Mouse (Mus musculus): ENCODE results near the gene Nhlh1.

Nhlh1 gene
- long read RNA-seq, experiment 1, result 0 reads
- long read RNA-seq, experiment 2, result 0 reads

DNA sequence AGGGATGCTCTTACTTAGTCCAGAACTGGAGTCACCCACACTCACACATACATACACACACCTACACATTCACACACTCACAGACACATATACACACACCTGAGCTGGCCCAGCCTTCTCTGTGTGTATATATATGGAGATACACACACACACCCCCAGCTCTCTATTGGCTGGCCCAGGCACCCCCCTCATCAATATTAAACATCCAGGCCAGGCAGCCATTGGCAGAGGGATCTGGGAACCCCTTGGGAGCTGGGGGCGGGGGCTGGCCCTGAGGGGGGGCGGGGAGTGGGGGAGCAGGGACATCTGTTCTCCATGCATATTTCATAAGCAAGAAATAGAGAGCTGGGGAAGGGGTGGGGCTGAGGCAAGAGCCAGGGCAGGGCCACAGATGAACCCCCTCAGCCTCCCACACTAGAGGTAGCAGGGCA lies at the start of gene Nhlh1:
Gene Nhlh1, minus strand, starts transcription at position 83 of the 431 bp plus-strand sequence.
- intact Hi-C loops (cut with DNase I), result no loop called here

DNA sequence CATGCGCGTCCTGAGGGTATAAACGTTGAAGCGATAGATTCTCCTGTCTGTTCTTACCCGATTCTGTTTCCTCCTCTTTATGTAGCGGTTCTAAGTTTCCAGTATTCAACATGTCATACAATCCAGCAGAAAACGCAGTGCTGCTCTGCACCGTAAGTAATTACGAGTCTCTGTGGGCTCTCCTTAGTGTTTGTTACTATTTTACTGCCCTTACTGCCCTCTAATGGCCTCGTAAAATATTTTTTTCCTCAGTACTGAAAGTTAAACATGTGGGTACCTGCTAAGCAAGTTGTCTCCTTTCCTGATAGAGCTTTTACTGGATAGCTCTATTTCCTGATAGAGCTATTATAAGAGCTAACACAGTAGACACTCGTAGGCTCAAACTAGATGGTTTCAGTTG lies 47.7 kb upstream of the Nhlh1 start:
- intact Hi-C loops (cut with DNase I), result no loop called here

DNA sequence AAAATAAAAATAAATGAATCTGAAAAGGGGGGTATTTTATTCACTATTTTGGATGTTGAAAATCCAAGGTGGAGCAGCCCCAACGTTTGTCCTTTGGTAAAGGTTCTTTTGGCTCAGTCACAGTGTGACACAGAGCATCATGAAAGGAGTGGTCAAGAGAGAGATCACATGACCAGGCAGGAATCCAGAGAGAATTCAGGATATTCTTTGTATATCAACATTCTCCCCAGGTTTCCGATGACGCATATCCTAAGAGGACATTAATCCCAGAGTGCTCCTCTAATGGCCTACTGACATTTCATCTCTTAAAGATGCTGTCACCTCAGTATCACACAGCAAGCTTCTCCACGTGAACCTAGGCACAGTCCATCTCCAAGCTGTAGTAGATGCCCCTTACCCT lies 46.2 kb upstream of the Nhlh1 start:
- intact Hi-C loops (cut with DNase I), result no loop called here

DNA sequence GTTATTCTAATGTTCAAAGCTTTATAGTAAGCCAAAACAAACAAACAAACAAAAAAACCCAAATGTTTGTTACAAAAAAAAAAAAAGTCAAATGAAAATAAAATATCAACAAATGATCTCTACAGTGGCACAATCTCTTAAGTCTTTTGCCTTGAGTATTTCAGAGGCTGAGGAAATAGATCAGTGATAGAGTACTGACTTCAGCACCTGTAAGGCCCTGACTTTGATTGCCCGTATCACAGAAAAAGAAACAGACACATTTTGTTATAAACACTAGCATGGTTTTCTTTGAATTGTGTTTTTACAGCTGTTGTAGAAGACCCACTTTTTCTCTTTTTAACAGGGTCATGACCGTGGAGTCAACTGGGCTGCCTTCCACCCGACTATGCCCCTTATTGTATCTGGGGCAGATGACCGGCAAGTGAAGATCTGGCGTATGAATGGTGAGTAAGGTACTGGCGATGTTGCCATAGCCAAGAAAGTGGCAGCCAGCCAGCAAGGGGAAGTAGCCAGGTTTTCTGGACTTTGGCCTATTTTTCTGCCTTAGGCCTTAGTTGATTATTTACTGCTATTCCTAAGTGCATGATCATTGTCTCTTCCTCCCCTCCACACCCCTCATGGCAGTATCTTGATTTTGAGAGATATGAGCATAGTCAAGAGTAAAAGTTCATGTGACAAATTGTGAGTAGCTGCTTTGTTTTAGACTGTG lies 42.1 kb upstream of the Nhlh1 start:
- intact Hi-C loops (cut with DNase I), result no loop called here

DNA sequence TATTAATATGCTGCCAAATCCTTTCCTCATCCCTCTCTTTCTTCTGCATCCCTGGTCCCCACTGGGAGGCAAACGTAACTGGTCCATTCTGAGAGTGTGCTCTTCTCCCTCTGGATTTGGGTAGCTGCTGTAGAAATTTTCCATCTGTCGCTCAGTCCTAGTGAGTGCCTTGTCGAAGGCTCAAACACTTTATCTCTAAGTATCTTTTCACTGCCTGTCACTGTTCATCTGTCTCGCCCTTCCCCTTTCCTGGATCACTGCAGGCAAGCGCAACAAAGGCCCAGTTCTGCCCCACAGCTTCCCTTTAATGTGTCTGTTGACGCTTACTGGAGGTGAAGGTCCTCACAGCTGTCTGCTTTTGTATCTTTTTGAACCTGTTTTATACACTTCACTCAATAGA lies 37.8 kb upstream of the Nhlh1 start:
- intact Hi-C loops (cut with DNase I), result no loop called here

DNA sequence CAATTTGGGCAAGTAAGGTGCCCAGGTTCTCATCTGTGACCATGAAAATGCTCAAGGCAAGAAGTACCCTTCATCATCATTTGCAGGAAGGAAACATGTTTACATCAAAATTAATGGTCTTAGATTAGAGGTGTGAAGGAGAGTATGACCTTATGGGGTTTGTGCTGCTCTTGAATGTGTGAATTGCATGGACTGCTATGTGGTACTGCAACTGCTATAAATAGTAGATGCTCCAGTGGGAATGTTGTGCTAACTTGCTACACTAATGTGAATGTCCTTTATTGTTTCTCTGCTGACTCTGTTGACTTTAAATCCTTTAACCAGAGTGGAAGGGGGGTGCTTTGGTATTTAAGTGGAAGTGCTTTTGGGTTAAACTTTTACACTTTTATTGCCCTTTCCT lies 36.9 kb upstream of the Nhlh1 start:
- intact Hi-C loops (cut with DNase I), result no loop called here

DNA sequence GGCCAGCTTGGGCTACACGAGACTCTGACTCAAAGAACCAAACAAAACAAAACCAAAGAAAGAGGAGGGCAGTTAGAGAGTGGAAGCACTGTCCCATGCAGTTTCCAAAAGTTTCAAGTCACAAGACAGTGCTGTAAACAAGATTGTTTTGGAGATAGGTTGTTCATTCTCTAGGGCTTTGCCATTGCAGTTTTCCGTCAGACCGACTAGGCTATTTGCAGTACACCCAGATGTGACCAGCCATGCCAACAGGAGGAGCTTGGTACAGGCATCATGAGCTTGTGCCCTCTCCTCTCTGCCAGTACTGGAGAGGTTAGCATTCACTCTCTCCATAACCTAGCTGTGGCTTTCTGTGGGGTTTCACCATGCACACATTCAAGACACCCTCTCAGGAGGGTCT lies 36.1 kb upstream of the Nhlh1 start:
- intact Hi-C loops (cut with DNase I), result no loop called here

DNA sequence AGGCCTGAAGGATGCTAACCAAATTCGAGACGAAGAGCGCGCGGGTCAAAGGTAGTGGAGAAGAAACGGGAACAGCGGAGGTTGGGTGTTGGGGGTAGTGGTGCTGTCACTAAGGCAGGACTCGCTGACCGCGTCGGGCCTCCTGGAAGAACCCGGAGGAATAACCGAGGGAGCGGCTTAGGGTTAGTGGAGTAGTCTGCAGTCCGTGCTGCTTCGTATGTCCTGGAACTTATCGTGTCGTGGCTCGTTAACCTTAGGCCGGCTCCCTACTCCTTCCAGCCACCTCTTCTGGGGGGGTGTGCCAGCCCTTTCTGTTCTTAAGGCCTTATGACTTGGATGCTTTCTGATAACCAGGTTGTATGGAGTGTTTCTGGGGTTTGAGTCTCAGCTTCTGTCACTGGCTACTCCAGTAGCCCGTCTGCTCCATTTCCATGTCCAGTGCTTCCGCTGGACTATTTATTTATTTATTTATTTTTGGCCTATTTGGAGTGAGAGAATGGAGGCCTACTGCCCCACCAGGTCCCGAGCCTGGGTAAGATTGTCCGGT lies 25.6 kb upstream of the Nhlh1 start:
- intact Hi-C loops (cut with DNase I), result no loop called here

DNA sequence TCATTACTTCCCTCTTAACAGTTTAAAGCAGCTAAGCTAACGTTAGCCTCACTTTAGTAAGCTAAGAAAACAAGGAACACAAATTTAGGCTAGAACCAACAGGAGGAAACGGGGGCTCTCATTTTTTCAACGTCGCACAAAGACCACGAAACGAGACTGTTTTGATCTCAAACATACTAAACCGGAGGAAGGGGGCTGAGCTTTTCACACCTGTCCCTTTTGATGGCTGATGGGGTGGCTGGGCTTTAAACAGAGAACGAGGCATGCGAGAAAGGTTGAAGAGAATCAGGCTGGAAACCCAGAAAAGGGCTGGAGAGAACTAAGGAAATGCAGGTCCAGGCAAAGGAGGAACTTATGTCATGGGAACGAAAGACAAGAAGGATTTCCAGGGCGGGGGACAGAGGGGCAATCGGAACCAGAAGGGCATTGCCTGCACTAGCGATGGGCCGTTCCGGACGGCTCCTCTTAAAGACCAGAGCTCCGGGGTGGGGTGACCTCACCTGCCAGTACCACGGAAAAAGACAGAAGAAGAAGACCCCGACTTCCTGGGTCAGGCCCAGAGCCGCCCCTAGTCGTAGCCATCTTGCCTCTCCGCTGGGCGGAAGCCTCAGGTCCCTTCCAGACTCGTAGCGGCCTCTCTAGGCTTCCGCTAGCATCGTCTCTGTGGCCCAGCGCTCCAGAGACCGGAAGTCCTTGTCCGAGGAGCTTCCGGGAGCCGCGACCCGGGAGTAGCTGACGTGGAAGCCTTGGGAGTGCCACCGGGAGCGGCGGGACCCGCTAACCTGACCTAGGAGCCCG lies 24.9 kb upstream of the Nhlh1 start, which contains the start of the genes Copa and Ncstn:
Gene Copa, plus strand, starts transcription at position 429 of the 798 bp plus-strand sequence.
Gene Ncstn, minus strand, starts transcription at position 695 of the 798 bp plus-strand sequence.
- intact Hi-C loops (cut with DNase I), result no loop called here

DNA sequence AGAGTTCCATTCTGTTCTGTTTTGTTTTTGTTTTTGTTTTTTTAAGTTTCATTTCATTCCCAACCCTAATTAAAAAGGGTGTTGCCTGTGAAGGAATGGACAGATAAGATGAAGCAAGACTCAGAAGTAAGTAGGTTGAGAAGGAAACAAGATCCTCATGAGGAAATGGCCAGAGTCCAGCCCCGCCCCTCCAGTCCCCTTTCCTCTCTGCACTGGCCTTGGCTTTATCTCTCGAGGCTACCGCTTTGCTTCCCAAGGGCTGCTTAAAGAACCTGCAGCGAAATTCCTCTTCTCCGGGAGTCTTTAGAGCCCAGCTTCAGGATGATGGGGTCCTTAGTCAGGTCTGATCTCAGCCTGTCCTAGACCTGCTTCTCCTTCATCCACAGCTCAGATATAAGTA lies 20.6 kb upstream of the Nhlh1 start:
- intact Hi-C loops (cut with DNase I), result no loop called here

DNA sequence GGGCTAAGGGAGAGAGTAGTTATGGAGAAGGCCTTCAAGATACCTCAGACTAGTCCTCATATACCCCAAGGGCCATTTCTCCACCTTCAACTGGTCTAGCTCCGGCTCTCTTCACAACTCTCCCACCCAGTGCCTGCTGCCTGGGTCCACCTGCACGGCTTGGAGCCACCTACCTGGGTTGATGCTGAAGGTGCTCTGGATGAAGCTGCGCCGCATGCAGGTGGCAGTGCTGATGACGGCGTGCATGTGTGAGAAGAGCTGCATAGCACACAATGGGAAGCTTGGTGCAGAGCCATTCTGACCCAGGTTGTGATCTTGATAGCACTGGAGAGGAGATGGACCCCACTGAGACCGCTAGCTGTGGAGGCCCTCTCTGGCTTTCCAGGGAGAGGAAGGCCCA lies 15.2 kb upstream of the Nhlh1 start:
- intact Hi-C loops (cut with DNase I), result no loop called here

DNA sequence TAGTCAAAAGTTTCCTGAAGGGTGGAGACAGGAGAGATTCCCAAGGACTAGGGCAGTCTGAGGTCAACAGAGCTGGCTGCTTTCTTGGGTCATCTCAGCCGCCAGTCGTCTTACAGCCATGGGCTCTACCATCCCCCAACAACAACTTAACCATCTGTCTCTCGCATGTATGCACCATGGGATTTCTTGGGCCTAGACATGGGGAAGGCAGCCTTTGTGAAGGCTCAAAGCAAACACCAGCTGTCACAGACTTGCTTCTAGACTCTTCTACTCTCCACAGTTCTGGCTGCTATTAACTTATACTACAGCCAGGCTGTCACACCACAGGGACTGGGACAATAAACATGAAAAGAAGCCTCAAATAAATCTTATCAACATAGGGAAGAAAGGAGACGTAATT lies 14.2 kb upstream of the Nhlh1 start:
- intact Hi-C loops (cut with DNase I), result no loop called here

DNA sequence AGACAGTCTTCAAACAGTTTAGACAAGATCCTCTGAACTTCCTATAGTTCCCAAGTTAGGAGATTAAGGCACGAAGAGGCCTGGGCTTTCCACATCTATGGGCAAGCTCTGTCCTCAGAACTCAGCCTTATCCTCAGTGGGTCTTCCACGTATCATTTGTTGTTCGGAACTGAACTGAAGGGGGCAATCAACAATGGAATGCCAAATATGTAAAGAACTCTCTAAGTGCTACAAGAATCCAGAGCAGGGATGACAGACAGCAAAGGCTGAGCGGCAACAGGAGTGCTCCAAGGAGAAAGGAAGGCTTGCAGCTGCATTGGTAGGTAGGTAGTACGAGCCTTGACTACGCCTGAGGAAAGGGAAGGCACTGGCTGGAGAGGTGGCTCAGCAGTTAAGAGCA lies 12.9 kb upstream of the Nhlh1 start:
- intact Hi-C loops (cut with DNase I), result no loop called here

DNA sequence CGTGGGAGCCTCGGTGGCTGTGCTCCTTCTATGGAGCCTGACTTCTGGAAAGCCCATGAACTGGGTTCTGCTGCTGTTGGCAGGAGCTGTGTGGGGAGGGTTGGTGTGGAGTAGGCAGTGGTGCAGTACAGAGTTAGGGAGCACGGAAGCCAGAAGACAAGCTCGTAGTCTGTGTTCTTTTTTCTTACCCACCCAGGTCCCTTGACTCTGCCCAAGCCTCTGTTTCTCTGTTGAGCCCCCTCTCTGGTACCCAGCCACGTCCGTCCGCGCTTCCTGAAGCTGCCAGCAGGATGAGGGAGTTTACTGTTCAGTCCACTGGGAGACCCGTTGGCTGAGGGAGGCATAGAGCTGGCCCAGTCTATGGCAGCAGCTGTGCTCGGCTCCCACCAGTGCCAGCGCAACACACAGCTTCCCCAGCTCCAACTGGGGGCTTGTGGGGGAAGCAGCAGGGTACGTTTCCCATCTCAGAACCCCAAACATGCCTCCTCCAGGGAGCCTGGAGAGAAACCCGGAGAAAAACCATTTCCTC lies 7.3 kb upstream of the Nhlh1 start:
- intact Hi-C loops (cut with DNase I), result no loop called here

DNA sequence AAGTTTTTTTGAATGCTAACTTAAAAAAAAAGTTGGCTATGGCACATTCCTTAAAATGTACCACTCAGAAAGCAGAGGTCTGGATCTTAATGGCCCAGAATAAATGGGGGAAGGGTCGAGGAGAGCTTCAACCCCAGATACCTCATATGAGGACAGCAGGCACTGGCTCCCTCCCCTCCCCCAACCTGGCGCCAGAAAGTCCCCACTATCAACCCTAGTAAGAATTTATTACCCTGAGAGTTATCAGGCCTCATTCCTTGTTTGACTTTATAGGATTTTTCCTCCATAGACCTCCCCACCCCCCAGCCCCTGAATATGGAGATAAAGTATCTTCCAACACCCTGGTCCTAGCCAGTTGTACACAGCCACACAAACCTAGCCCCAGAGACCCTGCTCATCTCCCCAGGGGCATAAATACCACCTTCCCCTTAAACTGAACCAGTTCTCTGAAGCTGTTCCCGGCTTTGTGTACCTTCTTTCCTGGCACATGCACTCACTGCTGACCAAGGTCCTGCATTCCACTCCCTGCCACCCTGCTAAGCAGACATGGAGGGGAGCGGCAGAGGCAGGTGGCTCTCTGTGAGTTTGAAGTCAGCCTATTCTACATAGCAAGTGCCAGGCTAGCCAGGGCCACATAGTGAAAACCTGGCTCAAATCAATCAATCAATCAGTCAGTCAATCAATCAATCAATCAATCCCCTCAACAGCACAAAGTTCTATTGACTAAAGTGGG lies 6.1 kb upstream of the Nhlh1 start:
- intact Hi-C loops (cut with DNase I), result no loop called here

DNA sequence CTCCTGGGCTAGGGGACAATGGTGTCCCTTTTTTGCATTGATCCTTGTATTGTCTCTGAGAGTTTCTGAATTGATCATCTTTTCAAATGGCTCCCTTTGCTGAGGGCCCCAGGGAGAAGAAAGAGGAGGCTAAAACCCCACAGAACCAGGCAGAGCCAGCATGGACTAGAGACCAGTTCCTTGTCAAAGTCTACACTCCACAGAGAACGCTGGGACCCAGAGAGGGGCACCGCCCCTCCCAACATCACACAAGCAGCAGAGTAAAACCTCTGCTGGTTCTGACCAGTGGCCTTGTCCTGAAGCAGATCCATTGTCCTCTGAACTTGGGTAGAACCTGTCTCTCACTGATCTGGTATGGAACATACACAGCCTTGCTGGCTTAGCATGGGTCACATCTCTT lies 4.7 kb upstream of the Nhlh1 start:
- intact Hi-C loops (cut with DNase I), result no loop called here

DNA sequence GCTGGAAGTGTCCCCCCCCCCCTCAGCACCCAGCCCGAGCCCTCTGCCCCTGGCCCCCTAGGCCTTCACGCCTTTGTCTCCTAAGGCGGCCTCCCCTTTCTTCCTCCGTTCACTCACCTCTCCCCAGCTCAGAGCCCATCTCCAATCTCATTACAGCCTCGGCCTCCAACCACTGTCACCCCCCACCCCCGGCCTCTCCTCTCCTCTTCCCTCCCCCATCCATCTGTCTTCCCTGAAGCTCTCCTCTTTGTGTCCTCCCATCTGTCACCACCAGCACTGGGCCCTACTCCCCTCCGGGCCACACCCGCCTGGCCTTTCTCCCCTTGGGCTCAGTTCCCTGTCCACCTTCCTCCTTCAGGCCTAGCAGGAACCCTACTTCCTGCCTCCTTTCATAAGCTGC lies 3.8 kb upstream of the Nhlh1 start:
- intact Hi-C loops (cut with DNase I), result no loop called here

DNA sequence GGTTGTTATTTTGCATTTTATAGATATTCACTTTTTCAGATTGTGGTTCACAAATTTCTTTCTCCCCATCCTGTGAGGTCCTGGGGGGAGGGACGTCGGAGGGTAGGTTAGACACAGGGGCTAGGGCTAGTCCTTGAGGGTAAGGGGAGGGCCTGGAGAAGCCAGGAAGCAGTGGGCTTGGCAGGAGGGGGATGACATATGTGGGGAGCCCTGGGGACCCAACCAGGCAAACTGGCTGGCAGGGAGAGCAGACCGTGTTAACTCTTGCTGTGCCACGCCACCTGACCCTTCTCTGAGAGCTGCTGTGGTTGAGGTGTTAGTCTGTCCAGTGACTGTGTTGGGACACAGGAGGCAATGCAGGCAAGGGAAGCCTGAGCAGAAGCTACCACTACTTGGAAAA lies 3.3 kb upstream of the Nhlh1 start:
- intact Hi-C loops (cut with DNase I), result no loop called here

DNA sequence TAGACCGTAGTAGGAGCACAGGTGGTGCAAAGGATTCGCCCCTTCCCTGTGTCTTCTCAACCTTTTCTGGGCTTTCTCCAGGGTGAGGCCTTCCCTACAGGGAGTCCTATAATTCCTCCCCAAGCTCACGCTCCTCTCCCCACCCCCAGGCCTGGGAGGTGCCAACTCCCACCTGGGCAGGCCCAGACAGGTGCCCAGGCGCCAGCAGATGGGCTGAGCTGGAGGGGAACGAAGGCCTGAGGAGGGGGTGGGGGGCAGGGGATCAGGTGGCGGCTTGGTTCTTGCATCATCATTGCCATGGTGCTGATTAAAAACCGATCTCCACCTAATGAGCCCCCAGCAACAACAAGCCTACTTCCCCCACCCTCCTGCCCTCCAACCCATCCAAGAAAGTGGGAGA lies 1.5 kb upstream of the Nhlh1 start:
- intact Hi-C loops (cut with DNase I), result no loop called here

DNA sequence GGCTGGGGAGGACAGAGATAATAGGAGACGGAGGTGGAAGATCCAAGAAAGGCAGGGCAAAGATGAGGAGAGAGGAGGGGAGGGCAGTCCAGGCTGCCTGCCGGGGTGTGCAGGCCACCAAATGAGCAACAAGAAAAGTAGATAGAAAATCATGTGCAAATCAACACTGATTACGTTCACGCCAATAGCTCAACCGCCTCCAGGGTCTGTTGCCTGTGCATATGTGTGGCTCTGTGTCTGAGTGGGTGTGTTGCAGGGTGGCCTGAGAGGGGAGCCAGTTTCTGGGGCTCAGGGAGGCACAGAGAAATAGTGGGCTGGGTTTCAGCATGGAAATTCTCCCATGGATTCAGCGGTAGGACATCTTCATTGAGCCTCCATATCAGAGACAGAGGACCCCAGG lies 948 bp upstream of the Nhlh1 start:
- intact Hi-C loops (cut with DNase I), result no loop called here

DNA sequence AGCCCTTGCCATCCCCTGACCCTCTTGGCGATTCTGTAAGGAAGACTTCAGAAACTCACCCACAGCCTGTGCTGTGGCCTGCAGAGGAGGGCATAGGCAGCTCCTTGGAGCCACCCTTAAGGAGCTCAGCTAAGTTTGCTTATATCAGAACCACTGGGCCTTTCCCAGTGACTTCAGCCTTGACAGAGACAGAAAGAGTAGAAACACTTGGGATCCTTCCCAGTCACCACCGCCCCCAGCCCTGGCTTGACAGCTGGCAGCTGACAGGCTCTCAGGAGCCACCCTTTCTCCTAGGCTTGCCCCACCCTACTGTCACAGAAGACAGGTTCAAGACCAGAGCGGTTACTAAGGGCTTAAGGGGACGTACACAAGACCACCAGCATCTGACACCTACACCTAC lies 1.1 kb downstream of the Nhlh1 start:
- intact Hi-C loops (cut with DNase I), result no loop called here
